Mouse (Mus musculus): ENCODE measurements around the gene Tmem51.

The Tmem51 gene
- long read RNA-seq, experiment 1, transcript Tmem51-201 (3 exons, 1,875 nt): major isoform, 9 of 10 reads
- long read RNA-seq, experiment 1, partial matches to known transcripts: 0 of 10 reads
- long read RNA-seq, experiment 1, other reads (novel, unspliced or antisense): 1 of 10 reads
- long read RNA-seq, experiment 2, transcript Tmem51-201 (3 exons, 1,875 nt): major isoform, 9 of 9 reads
- long read RNA-seq, experiment 2, partial matches to known transcripts: 0 of 9 reads
- long read RNA-seq, experiment 2, other reads (novel, unspliced or antisense): 0 of 9 reads

DNA sequence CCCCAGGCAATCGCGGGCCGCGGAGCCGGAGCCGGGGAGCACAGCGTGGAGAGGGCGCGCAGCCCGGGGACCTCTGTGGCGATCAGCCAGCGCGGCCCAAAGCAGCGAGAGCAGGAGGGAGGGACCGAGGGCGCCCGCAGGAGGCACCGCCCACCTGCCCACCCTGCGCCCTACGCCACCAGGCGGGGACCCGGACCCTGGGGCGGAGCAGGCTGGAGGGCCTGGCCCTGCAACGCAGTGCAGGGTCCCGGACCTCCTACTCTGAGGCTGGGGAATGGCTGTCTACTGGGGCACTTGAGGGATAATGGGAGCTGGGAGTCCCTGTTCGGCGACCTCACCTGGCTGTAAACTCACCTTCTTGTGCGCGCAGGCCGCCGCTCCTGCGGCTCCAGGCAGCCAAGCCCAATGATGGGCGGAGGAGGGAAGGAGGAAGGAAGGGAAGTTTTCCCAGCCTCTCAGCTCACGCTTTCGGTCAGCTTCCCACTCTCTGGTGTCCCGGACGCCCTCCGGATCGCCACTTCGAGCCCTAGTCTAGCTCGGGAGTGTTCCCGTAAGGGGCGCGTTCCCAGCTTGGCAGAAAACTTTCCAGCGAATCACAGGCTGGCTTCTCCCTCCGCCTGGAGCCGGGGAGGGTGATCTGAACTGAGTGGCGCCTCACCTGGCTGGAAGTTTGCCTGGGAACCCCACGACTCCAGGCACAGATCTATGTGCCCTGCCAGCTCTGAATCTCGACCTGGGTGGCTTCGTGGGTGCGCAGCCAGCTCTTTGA, at the start of gene Tmem51:
Gene Tmem51 (minus strand): TSS at position 174 of the 769 bp plus-strand sequence.
- intact Hi-C loops (cut with DNase I): no loop called here

DNA sequence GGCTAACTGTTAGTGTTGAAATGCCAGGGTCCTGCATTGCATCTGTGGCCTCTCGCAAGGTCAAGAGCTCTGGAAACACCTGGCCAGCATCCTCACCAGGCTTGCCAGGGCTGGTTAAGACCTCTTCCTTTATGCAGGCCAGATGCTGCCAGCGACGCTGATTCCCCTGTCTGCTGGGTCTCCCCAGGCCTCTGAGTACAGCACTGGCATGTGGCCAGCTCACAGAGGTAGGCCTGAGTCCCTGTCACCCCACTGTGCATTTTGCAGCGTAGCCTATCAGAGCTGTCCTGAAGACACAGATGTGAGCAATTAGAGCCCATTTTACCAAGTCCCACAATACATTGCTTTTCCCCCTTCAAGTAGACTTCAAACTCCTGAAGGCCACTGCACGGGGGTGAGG, 46.1 kb upstream of the Tmem51 start:
- intact Hi-C loops (cut with DNase I): loop anchor here (10.0 kb wide), 1 partner anchor 865 kb away; no protein-coding TSS in a partner anchor

GRCm38 (mm10) chr4:142127275-142127788, 43.2 kb upstream of the Tmem51 start:
- intact Hi-C loops (cut with DNase I): no loop called here

GRCm38 (mm10) chr4:142126641-142127274, 42.7 kb upstream of the Tmem51 start:
- intact Hi-C loops (cut with DNase I): no loop called here

DNA sequence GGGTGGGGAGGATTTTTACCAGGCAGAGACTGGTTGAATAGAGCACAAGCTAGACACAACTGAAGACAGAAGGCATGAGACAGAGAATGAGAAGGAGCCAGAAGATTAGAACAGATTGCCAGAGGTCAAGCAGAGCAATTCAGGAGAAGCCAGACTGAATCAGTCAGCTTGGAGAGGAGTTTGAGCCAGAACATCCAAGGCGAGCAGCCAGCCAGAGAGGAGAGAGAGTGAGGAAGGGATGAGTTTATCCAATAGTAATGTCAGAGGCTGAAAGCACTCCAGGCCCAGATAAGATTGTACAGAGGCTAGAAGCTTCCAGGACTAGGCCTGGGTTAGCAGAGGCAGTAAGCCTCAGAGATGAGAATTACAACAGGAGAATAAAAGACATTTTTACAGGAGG, 37.1 kb upstream of the Tmem51 start:
- intact Hi-C loops (cut with DNase I): no loop called here

DNA sequence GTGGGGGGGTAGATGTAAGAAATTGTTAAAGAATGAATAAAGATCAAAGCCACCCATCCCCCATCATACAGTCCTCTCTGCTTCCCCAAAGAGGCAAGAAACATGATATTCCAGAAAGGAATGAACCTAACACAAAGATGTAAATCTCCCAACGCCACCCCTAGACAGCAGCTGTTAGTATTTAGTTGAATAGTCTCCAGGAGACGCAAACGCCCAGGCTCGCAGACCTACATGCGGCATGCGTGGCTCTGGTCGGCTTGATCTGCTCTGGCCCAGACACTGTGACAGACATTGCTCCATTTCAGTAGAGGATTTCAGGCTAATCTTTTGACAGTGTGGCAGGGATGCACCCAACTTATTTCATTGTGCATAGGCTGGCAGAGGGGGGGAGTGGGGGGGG, 34.4 kb upstream of the Tmem51 start:
- intact Hi-C loops (cut with DNase I): no loop called here

- intact Hi-C loops (cut with DNase I): no loop called here
Measured at GRCm38 (mm10) chr4:142117993-142118392, 33.9 kb upstream of the Tmem51 start.

- intact Hi-C loops (cut with DNase I): loop anchor here (5.0 kb wide), 1 partner anchor 34 kb away; no protein-coding TSS in a partner anchor
Measured at GRCm38 (mm10) chr4:142113306-142113705, 29.2 kb upstream of the Tmem51 start.

- intact Hi-C loops (cut with DNase I): no loop called here
Measured at GRCm38 (mm10) chr4:142103081-142103671, 19.1 kb upstream of the Tmem51 start.

GRCm38 (mm10) chr4:142098303-142098702, 14.2 kb upstream of the Tmem51 start:
- intact Hi-C loops (cut with DNase I): loop anchor here (1.0 kb wide), 1 partner anchor 93 kb away; no protein-coding TSS in a partner anchor

DNA sequence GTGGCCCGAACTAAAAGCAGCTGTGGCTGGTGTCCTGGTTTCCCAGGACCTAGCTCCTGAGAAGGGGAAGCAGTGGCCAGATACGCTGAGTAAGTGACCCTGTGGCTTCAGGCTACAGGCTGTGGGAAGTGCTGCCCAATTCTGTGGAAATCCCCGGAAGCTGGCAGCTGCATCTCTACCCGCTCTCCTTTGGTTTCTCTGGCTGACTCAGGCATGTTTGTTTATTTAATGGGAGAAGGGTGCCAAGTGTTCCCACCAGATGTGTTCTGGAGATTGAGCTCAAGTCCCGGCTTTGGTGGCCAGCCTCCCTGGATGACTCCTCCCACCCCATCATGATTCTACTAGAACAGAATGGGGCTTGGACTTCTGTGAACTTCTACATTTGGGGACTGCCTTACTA, 13.8 kb upstream of the Tmem51 start:
- intact Hi-C loops (cut with DNase I): loop anchor here (1.0 kb wide), 1 partner anchor 93 kb away; no protein-coding TSS in a partner anchor

GRCm38 (mm10) chr4:142095513-142096241, 11.6 kb upstream of the Tmem51 start:
- intact Hi-C loops (cut with DNase I): no loop called here

DNA sequence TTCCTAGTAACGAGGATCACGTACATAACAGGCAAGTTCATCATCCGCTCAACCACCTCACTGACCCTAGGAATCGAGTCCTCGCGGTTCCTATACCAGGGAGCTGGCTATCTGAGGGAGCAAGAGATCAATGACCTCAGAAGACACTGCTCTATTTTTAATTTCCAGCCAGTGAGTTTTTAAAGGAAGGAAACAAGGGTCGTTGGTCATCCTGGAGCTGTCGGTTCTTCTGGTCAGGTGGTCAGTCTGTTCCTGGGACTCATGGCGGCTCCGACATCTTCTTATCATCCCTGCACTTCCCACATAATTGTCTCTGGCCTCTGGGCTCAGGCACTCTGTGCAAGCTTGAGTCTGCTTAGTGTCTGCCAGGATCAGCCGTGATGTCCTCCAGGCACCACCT, 10.3 kb upstream of the Tmem51 start:
- intact Hi-C loops (cut with DNase I): no loop called here

DNA sequence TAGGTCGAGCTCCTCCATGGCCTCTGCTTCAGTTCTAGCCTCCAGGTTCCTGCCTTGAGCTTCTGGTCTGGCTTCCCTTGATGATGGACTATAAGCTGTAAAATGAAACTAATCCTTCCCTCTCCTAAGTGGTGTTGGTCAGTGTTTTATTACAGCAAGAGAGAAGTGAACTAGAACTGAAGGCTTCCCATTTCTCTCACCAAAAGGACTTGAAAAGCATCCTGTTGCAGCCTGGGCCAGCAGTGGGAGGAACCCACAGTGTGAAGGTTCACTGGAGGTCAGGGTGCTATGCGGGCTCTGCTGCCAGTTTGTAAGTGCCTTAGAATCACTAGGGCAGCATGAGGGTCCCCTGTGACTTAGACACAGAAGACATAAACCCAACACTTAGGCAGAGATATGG, 7.0 kb upstream of the Tmem51 start:
- intact Hi-C loops (cut with DNase I): no loop called here

DNA sequence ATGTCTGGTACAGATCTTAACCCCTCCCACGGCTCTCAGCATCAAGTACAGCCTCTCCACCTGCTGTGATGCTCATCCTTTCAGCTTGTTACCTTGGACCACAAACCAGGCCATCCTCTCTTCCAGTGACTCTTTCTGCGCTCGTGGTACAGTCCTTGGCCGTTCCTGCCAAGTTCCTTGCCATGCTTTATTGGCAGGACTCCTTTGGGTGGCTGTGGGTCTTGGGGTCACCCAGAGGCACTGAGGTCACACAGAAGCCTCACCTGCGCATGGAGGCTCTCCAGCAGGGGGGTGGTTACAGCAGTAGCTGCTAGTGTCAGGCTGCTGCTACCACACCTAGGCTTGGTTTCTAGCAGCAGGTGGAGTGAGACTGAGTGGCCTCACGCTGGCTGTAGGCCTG, 5.9 kb upstream of the Tmem51 start:
- intact Hi-C loops (cut with DNase I): no loop called here

DNA sequence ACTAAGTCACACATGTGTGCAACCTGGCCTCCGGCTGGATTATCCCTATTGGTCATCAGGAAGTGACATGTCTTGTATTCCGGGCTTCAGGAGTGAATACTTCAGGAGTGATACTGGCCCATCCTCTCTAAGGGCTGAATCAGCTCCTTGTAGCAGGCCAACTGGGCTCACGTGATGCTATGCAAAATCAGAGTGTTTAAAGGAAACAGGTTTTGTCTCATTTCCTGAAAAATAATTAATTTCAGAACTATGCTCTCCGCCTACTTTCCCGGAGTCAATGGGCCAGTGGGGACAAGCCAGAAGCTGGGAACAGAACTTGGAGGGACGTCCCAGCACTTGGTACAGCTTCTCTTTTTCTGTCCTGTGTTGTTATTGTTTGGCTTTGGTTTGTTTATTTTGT, 4.7 kb upstream of the Tmem51 start:
- intact Hi-C loops (cut with DNase I): no loop called here

- intact Hi-C loops (cut with DNase I): no loop called here
Measured at GRCm38 (mm10) chr4:142088409-142088808, 4.3 kb upstream of the Tmem51 start.

- intact Hi-C loops (cut with DNase I): no loop called here
Measured at GRCm38 (mm10) chr4:142084936-142085563, 946 bp upstream of the Tmem51 start.

DNA sequence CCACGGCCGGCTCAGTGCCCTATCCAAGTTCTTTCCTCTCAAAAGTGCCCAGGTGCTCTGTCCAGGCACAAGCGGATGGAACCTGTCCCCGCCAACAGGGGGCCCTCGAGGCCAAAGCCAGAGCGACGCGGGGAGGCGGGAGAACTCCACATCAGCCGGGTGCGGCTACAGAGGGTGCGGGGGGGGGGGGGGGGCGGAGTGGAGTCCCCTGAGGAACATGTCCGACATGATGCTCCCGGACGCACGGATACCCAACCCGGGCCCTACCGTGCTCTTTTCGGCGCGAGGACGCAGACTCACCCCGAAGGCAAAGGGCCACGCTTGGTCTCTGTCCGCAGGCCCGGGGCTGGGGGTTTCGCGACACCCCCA, 358 bp downstream of the Tmem51 start:
- intact Hi-C loops (cut with DNase I): no loop called here

GRCm38 (mm10) chr4:142083193-142083592, 911 bp downstream of the Tmem51 start:
- intact Hi-C loops (cut with DNase I): no loop called here

Measured in adrenal gland (tissue).